Mouse (Mus musculus) monocyte, adult 5-6 weeks (primary cell): Measurements from ENCODE around the gene Gng13. TPM values are rescaled to one million over a fixed set of nuclear protein-coding genes. Genes with fewer than 3 reads are reported as not detected.
"Not testable (repeated sequence)": the region's sequence is repeated elsewhere in the genome, so short reads cannot be mapped to it uniquely, and the experiment has no call there.

Experiments used
- ATAC-seq: fragments of 153-309, 156-312 bp; replicated peaks from 2 replicates; pipeline ENCODE4 v1.8.0; 2017; ENCODE audit warnings: mild to moderate bottlenecking; ENCODE audit not compliant: low TSS enrichment, insufficient number of reproducible peaks, severe bottlenecking, poor library complexity, low FRiP score
- total RNA-seq: library from RNA; stranded (forward); fragments of 200-1000, 200-491, 200-594 nt; gene quantifications from 3 replicates; pipeline ENCODE4 v1.2.3, GENCODE M21; 2017

Gng13 gene
- total RNA-seq, 1 experiment from 2014 or later: not detected

- ATAC-seq: peak; percentile 92
Measured at GRCm38 (mm10) chr17:25727265-25728008, 10.5 kb downstream of the Gng13 start, which contains the start of the genes Chtf18 and Rpusd1. Chtf18 (minus strand) TSS chr17:25727419. Rpusd1 (plus strand) TSS chr17:25727670.

GRCm38 (mm10) chr17:25728009-25728270, 11.0 kb downstream of the Gng13 start:
- no peak for ATAC-seq

GRCm38 (mm10) chr17:25732082-25732481, 15.1 kb downstream of the Gng13 start:
- ATAC-seq: peak; percentile 52

- no peak for ATAC-seq
Measured at GRCm38 (mm10) chr17:25735246-25735645, 18.3 kb downstream of the Gng13 start.

- no peak for ATAC-seq
Measured at GRCm38 (mm10) chr17:25735745-25736144, 18.8 kb downstream of the Gng13 start, which contains the start of gene Mslnl. Mslnl (plus strand) TSS chr17:25736042.

- ATAC-seq: no peak
Measured at GRCm38 (mm10) chr17:25738861-25739260, 21.9 kb downstream of the Gng13 start.

- not testable (repeated sequence) for ATAC-seq
Measured at GRCm38 (mm10) chr17:25741471-25741870, 24.5 kb downstream of the Gng13 start.

GRCm38 (mm10) chr17:25743831-25744230, 26.9 kb downstream of the Gng13 start:
- ATAC-seq: no peak

GRCm38 (mm10) chr17:25744311-25744710, 27.3 kb downstream of the Gng13 start:
- ATAC-seq: no peak

GRCm38 (mm10) chr17:25748238-25748637, 31.3 kb downstream of the Gng13 start:
- ATAC-seq: no peak

DNA sequence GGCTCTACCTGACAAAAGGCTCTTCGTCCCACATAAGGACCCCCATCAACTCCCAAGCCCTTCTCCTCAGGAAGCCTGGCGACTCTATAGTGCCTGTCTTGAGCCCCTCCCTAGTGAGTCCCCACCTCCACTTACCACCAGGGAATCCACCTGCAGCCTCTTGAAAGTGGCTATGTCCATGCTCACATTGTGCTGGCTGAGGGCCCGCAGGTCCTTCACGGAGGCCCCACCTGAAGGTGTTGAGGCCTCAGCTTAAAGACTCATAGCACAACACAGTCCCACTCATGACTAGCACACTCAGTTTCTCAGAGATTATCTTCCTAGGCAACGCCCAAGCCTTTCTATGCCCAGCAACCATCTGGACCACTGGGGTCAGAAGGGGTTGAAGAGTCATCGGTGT, 32.3 kb downstream of the Gng13 start:
- no peak for ATAC-seq

DNA sequence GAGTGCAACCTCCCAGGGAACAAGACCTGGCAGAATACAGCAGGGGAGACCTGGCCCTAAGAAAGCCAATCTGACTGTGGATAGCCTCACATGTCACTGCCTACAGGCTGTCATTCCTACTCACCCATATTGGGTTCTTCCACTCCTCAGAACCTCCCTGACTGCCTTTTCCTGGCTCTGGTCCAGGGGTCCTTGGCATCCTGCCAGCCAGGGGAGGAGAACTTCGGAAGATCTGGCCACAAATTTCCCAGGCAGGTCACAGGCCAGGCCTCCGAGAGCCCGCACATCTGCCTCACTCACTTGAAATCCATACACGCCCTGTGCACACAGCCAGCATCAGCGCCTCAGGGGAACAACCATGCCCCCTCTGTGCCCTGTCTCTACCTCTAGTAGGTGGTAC, 34.5 kb downstream of the Gng13 start:
- no peak for ATAC-seq

DNA sequence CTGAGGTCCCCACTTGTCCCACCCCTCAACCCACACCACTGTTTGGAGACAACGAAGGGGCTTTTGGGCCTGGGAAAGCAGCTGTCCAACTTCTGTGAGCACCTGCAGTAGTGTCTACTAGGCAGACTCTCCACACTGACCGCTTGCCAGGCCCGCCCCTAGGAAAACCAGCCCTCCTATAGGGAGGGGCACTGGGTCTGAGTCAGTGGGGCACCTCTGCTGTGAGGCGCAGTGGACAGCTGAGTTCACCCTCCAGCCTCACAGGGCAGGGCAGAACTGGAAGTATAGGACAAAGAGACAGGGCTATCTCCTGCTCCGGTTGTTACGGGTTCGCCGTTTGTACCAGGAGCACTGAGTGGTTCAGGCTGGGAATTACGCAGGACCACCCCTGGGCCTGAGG, 37.3 kb downstream of the Gng13 start, which contains the start of gene Msln:
Gene Msln (minus strand): TSS at position 138 of the 400 bp plus-strand sequence.
- no peak for ATAC-seq

GRCm38 (mm10) chr17:25755086-25755485, 38.1 kb downstream of the Gng13 start:
- ATAC-seq: no peak

DNA sequence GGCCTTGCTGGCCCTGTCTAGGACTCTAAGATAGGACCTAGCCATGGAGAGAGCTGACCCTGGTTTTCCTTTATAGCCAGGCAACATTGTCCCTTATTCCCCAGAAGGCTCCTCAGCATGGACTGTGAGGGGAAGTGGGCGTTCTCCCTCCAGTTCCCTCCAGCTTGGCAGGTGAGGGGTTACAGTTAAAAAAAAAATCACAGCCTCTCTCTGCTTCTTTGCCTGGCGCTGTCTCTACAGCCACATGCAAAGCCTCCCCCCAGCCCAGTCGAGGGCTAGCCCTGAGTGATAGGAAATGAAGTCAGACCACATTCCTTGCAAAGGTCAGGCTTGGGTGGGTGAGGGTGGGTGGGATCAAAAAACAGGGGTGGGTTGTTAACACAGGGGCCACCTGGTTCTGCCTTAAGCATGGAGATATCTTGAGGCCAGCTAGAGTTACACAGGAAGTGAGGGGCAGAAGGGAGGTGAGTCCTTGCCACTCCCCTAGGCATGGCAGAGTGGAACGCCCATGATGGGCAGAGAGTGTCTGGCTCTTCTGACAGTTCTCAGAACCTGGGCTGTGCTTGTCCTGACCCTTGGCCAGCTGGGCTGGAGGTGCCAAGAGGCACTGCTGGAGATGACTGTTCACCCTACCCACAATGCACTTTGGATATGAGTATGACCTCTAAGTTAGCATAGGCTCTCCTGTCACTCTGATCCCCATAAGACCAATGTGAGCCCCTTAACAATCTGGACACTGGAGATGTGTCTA, 38.8 kb downstream of the Gng13 start:
- ATAC-seq: no peak

GRCm38 (mm10) chr17:25756378-25757242, 39.6 kb downstream of the Gng13 start:
- ATAC-seq: no peak

GRCm38 (mm10) chr17:25757691-25758090, 40.7 kb downstream of the Gng13 start:
- ATAC-seq: no peak

- ATAC-seq: no peak
Measured at GRCm38 (mm10) chr17:25760148-25760547, 43.2 kb downstream of the Gng13 start.

DNA sequence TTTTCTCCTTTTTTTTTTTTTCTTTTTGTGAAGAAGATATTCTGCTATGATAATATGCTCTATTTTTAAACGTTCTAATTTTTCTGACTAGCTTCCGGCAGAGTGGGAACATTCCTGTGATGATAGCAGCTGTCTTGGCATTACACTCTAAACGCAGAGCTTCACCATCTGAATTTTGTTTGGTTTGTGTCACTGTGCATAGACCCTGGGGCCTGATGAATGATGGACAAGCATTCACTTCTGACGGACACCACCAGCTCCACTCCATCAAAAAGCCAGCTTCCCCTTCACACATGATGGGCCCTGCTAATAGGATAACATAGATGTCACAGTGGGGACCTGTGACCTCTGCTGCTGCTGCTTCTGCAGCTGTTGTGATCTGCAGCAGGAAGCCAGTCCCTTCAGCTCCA, 44.6 kb downstream of the Gng13 start:
- ATAC-seq: no peak
